Mouse (Mus musculus): ENCODE data around the gene Megf11. TPM values are rescaled to one million over a fixed set of nuclear protein-coding genes. Genes with fewer than 3 reads are reported as not detected.
A peak's percentile ranks its signal among the peaks of the same experiment; 100 is the strongest.
"Not testable (repeated sequence)": the region's sequence is repeated elsewhere in the genome, so short reads cannot be mapped to it uniquely, and the experiment has no call there.

The Megf11 gene
- total RNA-seq, 2 experiments from 2014 or later = 1.2 to 1.6 TPM

- no peak for DNase-seq
Measured at GRCm38 (mm10) chr9:64466090-64466489, 80.7 kb downstream of the Megf11 start.

- no peak for DNase-seq
Measured at GRCm38 (mm10) chr9:64466564-64466963, 81.1 kb downstream of the Megf11 start.

GRCm38 (mm10) chr9:64470806-64471205 is 85.4 kb downstream of the Megf11 start:
- no peak for DNase-seq

GRCm38 (mm10) chr9:64471336-64471735 is 85.9 kb downstream of the Megf11 start:
- no peak for DNase-seq

- DNase-seq = no peak
Measured at GRCm38 (mm10) chr9:64472165-64472564, 86.7 kb downstream of the Megf11 start.

GRCm38 (mm10) chr9:64472743-64473142 is 87.3 kb downstream of the Megf11 start:
- no peak for DNase-seq

GRCm38 (mm10) chr9:64473170-64473569 is 87.7 kb downstream of the Megf11 start:
- DNase-seq = no peak

- DNase-seq = no peak
Measured at GRCm38 (mm10) chr9:64473695-64474094, 88.3 kb downstream of the Megf11 start.

- peak in 1 of 2 experiments; percentile 9 for DNase-seq
Measured at GRCm38 (mm10) chr9:64474142-64474541, 88.7 kb downstream of the Megf11 start.

DNA sequence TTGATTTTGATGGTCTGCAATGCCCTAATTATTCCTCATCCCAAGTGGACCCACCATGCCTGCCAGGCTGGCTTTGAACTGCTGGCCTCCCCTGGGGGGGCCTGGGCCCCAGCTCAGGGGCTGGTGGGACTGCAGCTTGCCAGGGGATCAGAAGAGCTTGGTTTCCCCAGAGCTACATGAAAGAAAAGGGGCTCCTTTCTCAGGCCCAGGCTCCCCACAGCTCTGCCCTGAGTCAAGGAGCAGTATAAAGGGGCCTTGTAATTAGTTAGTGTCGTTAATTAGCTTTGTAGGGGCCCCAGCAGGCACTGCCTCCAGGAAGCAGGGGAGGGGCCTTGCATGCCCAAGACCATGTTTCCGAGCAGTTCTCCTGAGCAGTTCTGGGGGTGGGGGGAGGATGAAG is 90.5 kb downstream of the Megf11 start:
- no peak for DNase-seq

DNA sequence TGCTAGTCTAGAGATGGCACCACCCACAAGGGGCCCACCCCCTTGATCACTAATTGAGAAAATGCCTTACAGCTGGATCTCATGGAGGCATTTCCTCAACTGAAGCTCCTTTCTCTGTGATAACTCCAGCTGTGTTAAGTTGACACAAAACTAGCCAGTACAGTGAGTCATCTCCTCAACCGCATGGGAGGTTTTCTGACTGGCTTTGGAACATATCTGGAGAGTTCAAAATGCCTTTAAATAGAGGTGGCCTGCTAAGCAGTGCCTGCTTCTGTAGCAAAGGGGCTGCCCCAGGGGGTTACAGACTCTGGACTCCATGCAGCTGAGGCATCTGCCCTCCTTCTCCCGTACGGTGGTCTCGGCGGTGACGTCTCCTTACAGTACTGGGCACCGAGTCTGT is 92.0 kb downstream of the Megf11 start:
- DNase-seq = not testable (repeated sequence)

- DNase-seq = no peak
Measured at GRCm38 (mm10) chr9:64482126-64482525, 96.7 kb downstream of the Megf11 start.

- DNase-seq = no peak
Measured at GRCm38 (mm10) chr9:64487377-64487776, 102.0 kb downstream of the Megf11 start.

DNA sequence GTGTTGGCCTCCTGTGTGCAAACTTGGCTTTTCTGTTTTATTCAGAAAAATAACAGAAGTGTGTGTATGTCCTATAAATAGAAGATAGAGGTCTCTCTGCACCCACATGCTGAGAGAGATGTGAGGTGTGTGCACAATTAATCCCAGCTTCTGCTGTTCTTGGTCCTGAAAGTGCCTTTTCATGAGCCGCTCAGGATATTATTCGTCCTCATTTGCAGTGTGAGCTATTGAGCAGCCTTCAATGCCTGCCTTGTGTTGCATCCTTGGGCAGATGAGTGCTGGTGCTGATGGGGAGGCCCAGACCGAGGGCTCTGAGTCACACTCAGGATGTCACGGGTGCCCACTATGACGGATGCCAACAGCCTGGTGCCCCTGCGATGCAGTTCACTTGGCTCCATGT is 109.2 kb downstream of the Megf11 start:
- no peak for DNase-seq

GRCm38 (mm10) chr9:64498929-64499328 is 113.5 kb downstream of the Megf11 start:
- peak; percentile 42 to 55 for DNase-seq

GRCm38 (mm10) chr9:64501211-64501610 is 115.8 kb downstream of the Megf11 start:
- DNase-seq = no peak

- DNase-seq = no peak
Measured at GRCm38 (mm10) chr9:64503996-64504395, 118.6 kb downstream of the Megf11 start.

DNA sequence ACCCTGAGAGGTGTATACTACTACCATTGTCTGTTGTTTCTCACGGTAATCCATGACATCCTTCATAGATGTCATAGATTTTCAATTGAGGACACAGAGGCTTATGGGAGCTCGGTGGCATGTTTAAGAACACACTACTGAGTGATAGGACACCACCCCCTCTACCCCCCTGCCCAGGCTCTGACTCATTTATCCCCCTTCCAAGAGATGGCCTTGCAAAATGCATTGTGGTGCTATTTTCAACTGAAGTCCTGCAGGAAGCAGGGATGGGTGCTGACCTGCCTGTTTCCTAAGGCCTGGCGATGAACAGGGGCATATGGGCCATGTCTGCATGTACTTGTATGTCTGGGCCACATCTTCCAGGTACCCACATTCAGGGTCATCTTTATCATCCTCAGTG is 119.0 kb downstream of the Megf11 start:
- DNase-seq = no peak

- no peak for DNase-seq
Measured at GRCm38 (mm10) chr9:64504921-64505320, 119.5 kb downstream of the Megf11 start.

DNA sequence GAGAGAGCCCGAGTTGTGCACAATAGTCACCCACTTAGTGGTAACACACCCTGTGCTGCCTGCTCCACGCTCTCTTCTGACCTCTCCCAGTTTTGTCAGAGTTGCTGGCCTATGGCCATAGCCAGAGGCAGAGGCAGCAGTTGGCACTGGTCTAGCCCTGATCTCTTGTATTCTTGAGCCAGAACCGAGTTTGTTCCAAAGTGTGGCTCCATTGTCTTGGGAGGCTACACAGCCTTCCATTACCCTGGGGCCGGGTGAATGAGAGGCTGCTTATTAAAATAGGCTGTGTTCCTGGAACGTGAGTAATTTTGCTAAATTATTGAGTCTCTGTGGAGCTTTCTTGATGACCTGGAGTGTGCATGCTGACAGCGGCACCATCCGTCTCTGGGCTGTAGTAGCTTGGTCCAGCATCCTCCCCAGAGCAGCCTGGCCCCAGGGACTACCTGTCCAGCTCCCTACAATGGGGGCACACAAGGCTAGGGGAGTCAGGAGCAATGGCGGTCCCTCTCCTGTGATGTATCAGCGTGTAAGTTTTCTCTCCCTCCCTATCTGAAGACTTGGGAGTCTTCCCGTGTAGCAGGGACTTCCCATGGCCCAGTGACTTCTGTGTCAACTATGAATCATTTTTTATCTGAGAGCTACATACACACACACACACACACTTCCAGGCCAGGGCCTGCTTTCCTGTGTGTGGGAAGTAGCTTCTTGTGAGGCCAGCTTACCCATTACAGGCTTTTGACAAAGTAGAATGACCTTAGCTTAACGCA is 121.2 kb downstream of the Megf11 start:
- DNase-seq = peak in 1 of 2 experiments; percentile 6

DNA sequence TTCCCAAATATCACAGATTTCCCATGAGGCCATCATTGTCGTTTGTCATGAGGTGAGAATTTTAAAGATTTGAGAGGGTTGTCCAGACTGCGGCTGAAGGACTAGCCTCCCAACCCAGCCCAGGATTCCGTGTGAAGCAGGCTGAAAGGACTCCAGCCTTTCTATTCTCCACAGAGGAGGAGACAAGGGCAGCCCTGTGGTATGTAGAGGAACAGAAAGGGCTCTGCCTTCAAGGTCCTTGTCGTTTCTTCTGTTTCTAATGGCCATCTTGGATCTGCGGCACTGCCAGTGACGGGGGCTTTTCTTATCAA is 121.7 kb downstream of the Megf11 start:
- DNase-seq = no peak

DNA sequence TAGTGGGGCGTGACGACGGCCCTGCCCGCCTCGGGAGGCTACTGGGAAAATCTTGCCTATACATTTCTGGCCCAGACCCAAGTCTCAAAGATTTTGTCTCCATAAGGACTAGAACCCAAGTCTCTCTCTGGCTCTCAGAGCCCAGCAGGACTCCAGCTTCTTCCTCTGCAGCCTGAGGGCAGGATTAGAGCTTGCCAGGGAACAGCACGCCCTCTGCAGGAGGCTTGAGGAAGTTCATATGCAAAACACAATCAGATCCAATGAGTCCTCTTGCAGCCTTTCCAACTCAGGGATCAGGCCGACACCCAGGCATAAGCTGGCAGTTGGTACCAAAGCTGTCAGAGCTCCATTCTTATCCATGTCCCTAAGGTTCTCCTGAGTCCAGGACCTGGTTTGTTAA is 122.6 kb downstream of the Megf11 start:
- DNase-seq = no peak

- no peak for DNase-seq
Measured at GRCm38 (mm10) chr9:64514826-64515225, 129.4 kb downstream of the Megf11 start.

DNA sequence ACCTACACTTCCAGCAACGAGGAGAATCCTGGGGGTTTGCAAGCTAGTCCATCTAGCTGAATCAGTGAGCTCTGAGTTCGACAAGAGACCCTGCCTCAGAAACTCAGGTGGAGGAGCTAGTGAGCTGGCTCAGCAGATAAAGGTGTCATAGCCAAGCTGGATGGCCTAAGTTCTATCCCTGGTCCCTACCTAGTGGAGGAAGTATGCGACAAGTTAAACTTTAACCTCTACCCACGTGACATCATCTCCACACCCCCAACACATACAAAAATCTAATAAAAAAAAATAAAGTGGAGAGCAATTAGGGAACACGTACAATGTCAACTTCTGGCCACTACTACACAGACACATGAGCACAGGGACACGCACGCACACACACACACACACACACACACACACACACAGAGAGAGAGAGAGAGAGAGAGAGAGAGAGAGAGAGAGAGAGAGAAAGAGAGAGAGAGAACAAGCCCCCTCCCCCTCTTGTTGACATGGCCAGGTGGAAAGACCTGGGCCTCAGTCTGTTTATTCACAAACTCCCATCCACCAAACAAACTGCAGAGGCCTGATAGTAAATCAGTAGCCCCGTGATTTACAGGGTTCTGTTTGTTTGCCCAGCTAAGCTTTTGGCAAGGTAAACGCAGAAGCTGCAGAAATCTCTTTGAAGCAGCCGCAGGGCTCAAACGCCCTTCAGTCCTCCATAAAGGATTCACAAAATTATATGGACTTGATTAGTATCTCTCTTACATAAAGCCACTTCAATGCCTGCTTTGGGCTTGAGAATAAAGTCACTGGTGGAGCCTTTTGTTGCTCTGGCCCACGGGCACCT is 134.7 kb downstream of the Megf11 start:
- DNase-seq = no peak
